Mouse (Mus musculus) forebrain, embryonic 13.5 days (tissue): ENCODE results near the gene Gm10964. TPM values are rescaled to one million over a fixed set of nuclear protein-coding genes. Genes with fewer than 3 reads are reported as not detected.

Source experiments
- ATAC-seq: fragments of 200-750 bp; cut with Nextera tagmentation; 2 replicates; pipeline ENCODE4 v1.8.0; 2017
- H3K27ac ChIP-seq: fragments of 300-500 bp; sonication (generic); 2 replicates; pipeline ENCODE4 v1.5.1; 2015; ENCODE audit warnings: inconsistent platforms, mild to moderate bottlenecking, moderate library complexity
- H3K27me3 ChIP-seq: fragments of 300-500 bp; sonication (generic); 2 replicates; pipeline ENCODE4 v1.6.1; 2015; ENCODE audit warnings: mild to moderate bottlenecking, inconsistent platforms
- H3K36me3 ChIP-seq: fragments of 300-500 bp; sonication (generic); 2 replicates; pipeline ENCODE4 v1.6.1; 2015; ENCODE audit warnings: mild to moderate bottlenecking, inconsistent platforms; ENCODE audit not compliant: poor library complexity, severe bottlenecking
- H3K4me1 ChIP-seq: fragments of 300-500 bp; sonication (generic); 2 replicates; pipeline ENCODE4 v1.6.1; 2015; ENCODE audit warnings: inconsistent platforms
- H3K4me2 ChIP-seq: fragments of 300-500 bp; sonication (generic); 2 replicates; pipeline ENCODE4 v1.6.1; 2015; ENCODE audit warnings: inconsistent platforms, mild to moderate bottlenecking, moderate library complexity
- H3K4me3 ChIP-seq: fragments of 300-500 bp; sonication (generic); 2 replicates; pipeline ENCODE4 v1.5.1; 2015; ENCODE audit warnings: mild to moderate bottlenecking, inconsistent platforms
- H3K9ac ChIP-seq: fragments of 300-500 bp; sonication (generic); 2 replicates; pipeline ENCODE4 v1.6.1; 2015; ENCODE audit warnings: mild to moderate bottlenecking, inconsistent platforms
- H3K9me3 ChIP-seq: fragments of 300-500 bp; sonication (generic); replicated peaks from 2 replicates; pipeline ENCODE4 v1.6.1; 2016; ENCODE audit warnings: inconsistent platforms
- WGBS: fragments of 180-500 bp; shearing (Covaris S2); methylation state at CpG from one replicate; pipeline ENCODE4 v1.1.7; 2015; 5-methylcytosine and 5-hydroxymethylcytosine counted together
- polyA plus RNA-seq: library from polyadenylated mRNA; unstranded; fragments of >200 nt; fragmentation: Nextera tagmentation; extraction: Ambion mirVana; gene quantifications from 2 replicates; pipeline ENCODE4 v1.2.1, GENCODE M21; 2015

Gm10964 gene
- polyA plus RNA-seq, 1 experiment from 2014 or later, result not detected

- Histone ChIP-seq H3K27ac (no peak overlapping the region), H3K36me3 (peaks cover 5% of the 10 kb centered on the region), H3K27me3 (0 out of 2 replicates have a peak, but pooled peaks cover 4% of the 10 kb centered on the region), H3K4me2 (no peak overlapping the region), H3K9me3 (no peaks in the 10 kb centered on the region), H3K4me1 (peaks cover 56% of the 10 kb centered on the region), H3K9ac (no peak overlapping the region), H3K4me3 (no peak overlapping the region)
- ATAC-seq, result no peak
- WGBS, result 81% methylated on average over 28 of the region's 28 CpGs
Observed at GRCm38 (mm10) chr3:103735776-103736600, 3.2 kb upstream of the Gm10964 start.

- Histone ChIP-seq H3K4me3 (peak overlapping the region; percentile 16), H3K27ac (peak overlapping the region; percentile 83), H3K4me1 (peaks cover 56% of the 10 kb centered on the region), H3K27me3 (0 out of 2 replicates have a peak, but pooled peaks cover 4% of the 10 kb centered on the region), H3K36me3 (peaks cover 8% of the 10 kb centered on the region), H3K4me2 (peak overlapping the region; percentile 56), H3K9ac (peak overlapping the region; percentile 21; the same call in 1 of the 2 replicates), H3K9me3 (no peaks in the 10 kb centered on the region)
- ATAC-seq, result no peak
- 50% methylated on average over 16 of the region's 16 CpGs for WGBS
Observed at GRCm38 (mm10) chr3:103737061-103737754, 2.0 kb upstream of the Gm10964 start.

- H3K9ac ChIP-seq, result peak within 1 kb of the TSS; percentile 43; the same call in 1 of the 2 replicates
- peaks cover 52% of the 10 kb centered on the region for H3K4me1 ChIP-seq
- peak within 1 kb of the TSS; percentile 83 for H3K27ac ChIP-seq
- H3K4me3 ChIP-seq, result peak within 1 kb of the TSS; percentile 16
- H3K4me2 ChIP-seq, result peak within 1 kb of the TSS; percentile 56
- 0 out of 2 replicates have a peak, but pooled peaks cover 4% of the 10 kb centered on the region for H3K27me3 ChIP-seq
- H3K9me3 ChIP-seq, result no peaks in the 10 kb centered on the region
- 4% methylated on average over 18 of the region's 18 CpGs for WGBS
- ATAC-seq, result peak; percentile 73
- H3K36me3 ChIP-seq, result peaks cover 10% of the 10 kb centered on the region
Observed at GRCm38 (mm10) chr3:103737778-103738571, 1.2 kb upstream of the Gm10964 start, which contains the start of gene Olfml3. TSS of gene Olfml3 (minus strand) at chr3:103738001.

GRCm38 (mm10) chr3:103740342-103740741 lies 1.2 kb downstream of the Gm10964 start:
- 29% methylated on average over 5 of the region's 5 CpGs for WGBS

GRCm38 (mm10) chr3:103743208-103743607 lies 4.0 kb downstream of the Gm10964 start:
- no peaks in the 10 kb centered on the region for H3K4me1 ChIP-seq
- H3K4me3 ChIP-seq, result no peak overlapping the region
- H3K27ac ChIP-seq, result no peak overlapping the region
- no peak overlapping the region for H3K4me2 ChIP-seq
- no peaks in the 10 kb centered on the region for H3K27me3 ChIP-seq
- H3K36me3 ChIP-seq, result peaks cover 55% of the 10 kb centered on the region
- ATAC-seq, result no peak
- H3K9me3 ChIP-seq, result no peaks in the 10 kb centered on the region
- H3K9ac ChIP-seq, result no peak overlapping the region
- WGBS, result 90% methylated on average over 6 of the region's 6 CpGs

More at GRCm38 (mm10) chr3:103740342-103740741, 1.2 kb downstream of the Gm10964 start:
- Histone ChIP-seq H3K4me1 (peaks cover 28% of the 10 kb centered on the region), H3K36me3 (peaks cover 34% of the 10 kb centered on the region), H3K27ac (no peak overlapping the region), H3K9me3 (no peaks in the 10 kb centered on the region), H3K27me3 (0 out of 2 replicates have a peak, but pooled peaks cover 4% of the 10 kb centered on the region), H3K4me3 (no peak overlapping the region), H3K4me2 (no peak overlapping the region), H3K9ac (no peak overlapping the region)
- ATAC-seq, result no peak

GRCm38 (mm10) chr3:103745001-103745770 lies 6.0 kb downstream of the Gm10964 start:
- Histone ChIP-seq H3K9me3 (no peaks in the 10 kb centered on the region), H3K4me1 (no peaks in the 10 kb centered on the region), H3K9ac (no peak overlapping the region), H3K4me2 (no peak overlapping the region), H3K27me3 (no peaks in the 10 kb centered on the region), H3K27ac (no peak overlapping the region), H3K36me3 (peaks cover 74% of the 10 kb centered on the region), H3K4me3 (no peak overlapping the region)
- WGBS, result 90% methylated on average over 14 of the region's 14 CpGs
- no peak for ATAC-seq

- Histone ChIP-seq H3K36me3 (peaks cover 85% of the 10 kb centered on the region), H3K4me3 (no peak overlapping the region)
- 92% methylated on average over 5 of the region's 5 CpGs for WGBS
Observed at GRCm38 (mm10) chr3:103746711-103747110, 7.5 kb downstream of the Gm10964 start.

GRCm38 (mm10) chr3:103751558-103751957 lies 12.4 kb downstream of the Gm10964 start:
- Histone ChIP-seq H3K9me3 (no peaks in the 10 kb centered on the region), H3K36me3 (peaks cover 80% of the 10 kb centered on the region), H3K9ac (no peak overlapping the region), H3K4me3 (no peak overlapping the region), H3K4me1 (no peaks in the 10 kb centered on the region), H3K4me2 (no peak overlapping the region), H3K27me3 (no peaks in the 10 kb centered on the region), H3K27ac (no peak overlapping the region)
- ATAC-seq, result no peak
- 80% methylated on average over 2 of the region's 2 CpGs for WGBS

More at GRCm38 (mm10) chr3:103746711-103747110, 7.5 kb downstream of the Gm10964 start:
- Histone ChIP-seq H3K4me2 (no peak overlapping the region), H3K9ac (no peak overlapping the region), H3K27me3 (no peaks in the 10 kb centered on the region), H3K9me3 (no peaks in the 10 kb centered on the region), H3K27ac (no peak overlapping the region), H3K4me1 (no peaks in the 10 kb centered on the region)
- ATAC-seq, result no peak

- Histone ChIP-seq H3K36me3 (peaks cover 77% of the 10 kb centered on the region), H3K27ac (no peak overlapping the region), H3K4me1 (no peaks in the 10 kb centered on the region), H3K4me2 (no peak overlapping the region), H3K27me3 (no peaks in the 10 kb centered on the region), H3K4me3 (no peak overlapping the region), H3K9ac (no peak overlapping the region), H3K9me3 (no peaks in the 10 kb centered on the region)
- no peak for ATAC-seq
- 81% methylated on average over 3 of the region's 3 CpGs for WGBS
Observed at GRCm38 (mm10) chr3:103755351-103755750, 16.2 kb downstream of the Gm10964 start.

GRCm38 (mm10) chr3:103756920-103757319 lies 17.8 kb downstream of the Gm10964 start:
- 91% methylated on average over 2 of the region's 2 CpGs for WGBS
- H3K36me3 ChIP-seq, result peaks cover 77% of the 10 kb centered on the region

GRCm38 (mm10) chr3:103758456-103758855 lies 19.3 kb downstream of the Gm10964 start:
- 84% methylated on average over 7 of the region's 7 CpGs for WGBS
- no peak overlapping the region for H3K4me3 ChIP-seq
- H3K27ac ChIP-seq, result no peak overlapping the region
- peaks cover 79% of the 10 kb centered on the region for H3K36me3 ChIP-seq
- H3K9ac ChIP-seq, result no peak overlapping the region
- ATAC-seq, result no peak
- H3K27me3 ChIP-seq, result no peaks in the 10 kb centered on the region
- H3K4me2 ChIP-seq, result no peak overlapping the region
- no peaks in the 10 kb centered on the region for H3K9me3 ChIP-seq
- H3K4me1 ChIP-seq, result no peaks in the 10 kb centered on the region

More at GRCm38 (mm10) chr3:103756920-103757319, 17.8 kb downstream of the Gm10964 start:
- ATAC-seq, result no peak
- H3K4me3 ChIP-seq, result no peak overlapping the region
- no peak overlapping the region for H3K9ac ChIP-seq
- no peak overlapping the region for H3K4me2 ChIP-seq
- no peaks in the 10 kb centered on the region for H3K4me1 ChIP-seq
- H3K27ac ChIP-seq, result no peak overlapping the region
- H3K9me3 ChIP-seq, result no peaks in the 10 kb centered on the region
- H3K27me3 ChIP-seq, result no peaks in the 10 kb centered on the region
